ENCODE assay signal across 17 mouse cellular contexts in genomic region chr2:120086038-120086437, GRCm38 (mm10).
"Had no signal": no experiment of that assay in that cellular context is flagged by ENCODE, and none has a peak within 500 bp of the region (broad histone marks: within the 10 kb centered on the region; RNA-seq: fewer than 3 reads in every experiment).

No protein-coding gene starts in this region.

- DNase-seq: retina, postnatal 1 day; right cerebral cortex, adult 18-20 months; right cerebral cortex, postnatal 14 days; right cerebral cortex, postnatal 25 days; right cerebral cortex, postnatal 4 days; spleen, adult 18-20 months; thymus, adult 18-20 months; thymus, adult 2 months; thymus, postnatal 14 days; thymus, postnatal 25 days; thymus, postnatal 36 days; thymus, postnatal 4 days had no signal

- H3K4me2 ChIP-seq: neural tube, embryonic 12.5 days; neural tube, embryonic 13.5 days; neural tube, embryonic 15.5 days; stomach, embryonic 15.5 days had no signal

- H3K9ac ChIP-seq: neural tube, embryonic 12.5 days; neural tube, embryonic 13.5 days; neural tube, embryonic 15.5 days; stomach, embryonic 15.5 days had no signal

- H3K36me3 ChIP-seq: neural tube, embryonic 12.5 days; neural tube, embryonic 13.5 days; neural tube, embryonic 15.5 days had no signal

- H3K4me1 ChIP-seq: neural tube, embryonic 12.5 days; neural tube, embryonic 13.5 days; neural tube, embryonic 15.5 days; stomach, embryonic 15.5 days had no signal

- H3K4me3 ChIP-seq: neural tube, embryonic 12.5 days; neural tube, embryonic 13.5 days; neural tube, embryonic 15.5 days; stomach, embryonic 15.5 days had no signal

- H3K9me3 ChIP-seq: neural tube, embryonic 12.5 days; neural tube, embryonic 13.5 days; neural tube, embryonic 15.5 days; stomach, embryonic 15.5 days had no signal

- H3K27ac ChIP-seq: neural tube, embryonic 12.5 days; neural tube, embryonic 13.5 days; neural tube, embryonic 15.5 days; stomach, embryonic 15.5 days; stomach, postnatal 0 days had no signal

- H3K27me3 ChIP-seq: neural tube, embryonic 13.5 days; neural tube, embryonic 15.5 days; stomach, embryonic 15.5 days had no signal
